Mouse (Mus musculus): ENCODE measurements around the gene Slc22a17. TPM values are rescaled to one million over a fixed set of nuclear protein-coding genes. Genes with fewer than 3 reads are reported as not detected.
"Not testable (repeated sequence)": the region's sequence is repeated elsewhere in the genome, so short reads cannot be mapped to it uniquely, and the experiment has no call there.

Slc22a17 gene
- polyA plus RNA-seq, 1 experiment from 2014 or later, result 36.0 TPM

GRCm38 (mm10) chr14:54954474-54954873 lies 41.5 kb upstream of the Slc22a17 start:
- H3K9ac ChIP-seq (ENCODE audit: low read length), result no peak overlapping the region
- no peak overlapping the region for H3K4me2 ChIP-seq
- H3K27me3 ChIP-seq (ENCODE audit: control insufficient read depth, insufficient read depth, low read length), result no peaks in the 10 kb centered on the region
- DNase-seq (ENCODE audit: low spot score, missing footprints), result no peak
- H3K36me3 ChIP-seq (ENCODE audit: control insufficient read depth, insufficient read depth, low read length), result no peaks in the 10 kb centered on the region
- H3K27ac ChIP-seq (ENCODE audit: low read depth, low read length), result no peak overlapping the region
- no peaks in the 10 kb centered on the region for H3K4me1 ChIP-seq (ENCODE audit: control insufficient read depth, insufficient read depth, low read length)
- no peak for ATAC-seq (ENCODE audit: low FRiP score)
- H3K9me3 ChIP-seq (ENCODE audit: control insufficient read depth, low read length), result no peaks in the 10 kb centered on the region
- no peak overlapping the region for H3K4me3 ChIP-seq (ENCODE audit: low read depth, low read length)
- WGBS, result 77% methylated on average over 3 of the region's 3 CpGs

DNA sequence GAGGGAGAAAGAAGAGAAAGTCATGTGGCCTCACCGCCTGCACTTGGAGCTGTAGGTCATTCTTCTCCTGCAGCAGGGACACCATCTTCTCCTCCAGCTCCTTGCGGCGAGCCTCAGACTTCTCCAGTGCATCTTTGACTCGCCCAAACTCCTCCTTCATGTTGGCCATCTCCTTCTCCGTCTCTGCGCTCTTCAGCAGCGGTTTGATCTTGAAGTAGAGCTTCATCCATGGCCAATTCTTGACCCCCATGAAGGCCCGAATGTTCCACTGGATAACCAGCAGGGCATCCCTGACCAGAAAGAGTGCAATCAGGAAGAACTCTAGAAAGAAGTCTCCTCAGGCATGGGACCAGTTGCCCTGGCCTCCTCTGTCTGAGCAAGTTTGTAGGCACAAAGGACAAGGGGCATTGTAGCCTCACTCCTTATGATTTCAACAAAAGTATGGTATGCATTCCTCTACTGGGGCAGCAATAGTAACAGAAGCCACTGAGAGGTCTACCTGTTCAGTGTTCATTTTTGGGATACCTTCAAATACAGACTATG lies 40.8 kb upstream of the Slc22a17 start:
- DNase-seq (ENCODE audit: low spot score, missing footprints) (no peak), ATAC-seq (ENCODE audit: low FRiP score) (no peak)
- no peak overlapping the region for H3K4me2 ChIP-seq
- no peak overlapping the region for H3K27ac ChIP-seq (ENCODE audit: low read depth, low read length)
- H3K9ac ChIP-seq (ENCODE audit: low read length), result no peak overlapping the region
- H3K9me3 ChIP-seq (ENCODE audit: control insufficient read depth, low read length), result no peaks in the 10 kb centered on the region
- 92% methylated on average over 8 of the region's 8 CpGs for WGBS
- H3K36me3 ChIP-seq (ENCODE audit: control insufficient read depth, insufficient read depth, low read length), result no peaks in the 10 kb centered on the region
- no peaks in the 10 kb centered on the region for H3K4me1 ChIP-seq (ENCODE audit: control insufficient read depth, insufficient read depth, low read length)
- no peak overlapping the region for H3K4me3 ChIP-seq (ENCODE audit: low read depth, low read length)
- no peaks in the 10 kb centered on the region for H3K27me3 ChIP-seq (ENCODE audit: control insufficient read depth, insufficient read depth, low read length)

DNA sequence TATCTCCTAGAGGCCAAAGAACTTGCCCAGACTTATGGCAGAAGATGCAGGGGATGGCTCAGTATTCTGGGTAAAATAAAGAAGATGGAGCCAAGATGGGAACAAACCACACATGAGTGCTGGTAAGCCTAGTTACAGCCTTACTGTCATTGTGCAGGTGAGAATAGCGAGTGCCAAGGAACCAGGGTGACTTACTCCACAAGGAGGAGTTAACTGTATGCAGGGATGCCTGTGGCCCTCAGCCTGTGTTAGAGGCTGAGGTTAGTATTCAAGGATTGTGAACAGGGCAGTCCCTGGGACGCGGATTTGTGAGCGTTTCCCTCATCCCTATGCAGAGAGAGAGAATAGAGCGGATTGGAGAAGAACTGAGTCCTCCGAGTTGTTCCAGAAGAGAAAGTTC lies 38.7 kb upstream of the Slc22a17 start:
- no peak overlapping the region for H3K4me3 ChIP-seq (ENCODE audit: low read depth, low read length)
- H3K36me3 ChIP-seq (ENCODE audit: control insufficient read depth, insufficient read depth, low read length), result no peaks in the 10 kb centered on the region
- DNase-seq (ENCODE audit: low spot score, missing footprints) (no peak), ATAC-seq (ENCODE audit: low FRiP score) (no peak)
- no peaks in the 10 kb centered on the region for H3K4me1 ChIP-seq (ENCODE audit: control insufficient read depth, insufficient read depth, low read length)
- WGBS, result 86% methylated on average over 6 of the region's 6 CpGs
- no peaks in the 10 kb centered on the region for H3K27me3 ChIP-seq (ENCODE audit: control insufficient read depth, insufficient read depth, low read length)
- no peak overlapping the region for H3K4me2 ChIP-seq
- H3K9ac ChIP-seq (ENCODE audit: low read length), result no peak overlapping the region
- no peaks in the 10 kb centered on the region for H3K9me3 ChIP-seq (ENCODE audit: control insufficient read depth, low read length)
- H3K27ac ChIP-seq (ENCODE audit: low read depth, low read length), result no peak overlapping the region

DNA sequence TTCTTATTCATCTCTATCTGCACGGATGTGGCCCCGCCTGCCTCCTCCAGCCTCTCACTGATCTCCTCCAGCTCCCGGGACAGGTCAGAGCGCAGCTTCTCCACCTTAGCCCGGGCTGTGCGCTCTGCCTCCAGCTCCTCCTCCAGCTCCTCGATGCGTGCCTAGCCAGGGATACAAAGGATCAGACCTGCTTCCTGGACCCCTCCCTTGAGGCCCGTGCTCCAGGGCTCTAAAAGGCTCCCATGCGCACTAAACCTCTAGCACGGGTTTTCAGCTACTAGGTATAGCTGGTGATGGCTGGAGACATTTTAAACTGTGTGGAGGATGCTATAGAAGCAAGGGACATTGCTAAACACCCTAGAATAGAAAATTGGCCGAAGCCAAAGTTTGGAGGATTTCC lies 37.6 kb upstream of the Slc22a17 start:
- no peaks in the 10 kb centered on the region for H3K27me3 ChIP-seq (ENCODE audit: control insufficient read depth, insufficient read depth, low read length)
- WGBS, result 65% methylated on average over 12 of the region's 12 CpGs

DNA sequence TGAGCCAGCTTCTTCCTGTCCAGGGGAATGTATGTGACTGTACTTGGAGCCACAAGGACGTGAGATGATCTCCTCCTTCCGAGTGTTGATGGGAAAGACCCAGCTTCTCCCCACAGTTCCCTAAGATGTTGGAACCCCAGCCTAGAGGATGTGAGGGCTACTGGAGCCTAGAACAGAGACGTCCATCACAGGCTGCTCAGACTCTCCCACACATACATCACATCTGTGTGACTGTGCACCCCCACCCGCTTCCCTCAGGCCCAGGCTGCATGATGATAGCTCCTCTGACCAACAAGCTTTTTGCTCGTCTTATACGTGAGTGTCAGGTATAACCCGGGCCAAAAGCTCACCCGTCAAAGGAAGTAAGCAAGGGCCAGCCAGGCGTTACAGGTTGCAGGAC lies 35.8 kb upstream of the Slc22a17 start:
- Histone ChIP-seq H3K27me3 (ENCODE audit: control insufficient read depth, insufficient read depth, low read length) (no peaks in the 10 kb centered on the region), H3K36me3 (ENCODE audit: control insufficient read depth, insufficient read depth, low read length) (no peaks in the 10 kb centered on the region), H3K9ac (ENCODE audit: low read length) (no peak overlapping the region), H3K27ac (ENCODE audit: low read depth, low read length) (no peak overlapping the region), H3K4me2 (no peak overlapping the region), H3K4me1 (ENCODE audit: control insufficient read depth, insufficient read depth, low read length) (no peaks in the 10 kb centered on the region), H3K4me3 (ENCODE audit: low read depth, low read length) (no peak overlapping the region), H3K9me3 (ENCODE audit: control insufficient read depth, low read length) (no peaks in the 10 kb centered on the region)
- ATAC-seq (ENCODE audit: low FRiP score) (no peak), DNase-seq (ENCODE audit: low spot score, missing footprints) (no peak)
- WGBS, result 87% methylated on average over 9 of the region's 9 CpGs

More for the DNA sequence above, 37.6 kb upstream of the Slc22a17 start:
- Histone ChIP-seq H3K4me2 (no peak overlapping the region), H3K36me3 (ENCODE audit: control insufficient read depth, insufficient read depth, low read length) (no peaks in the 10 kb centered on the region), H3K9me3 (ENCODE audit: control insufficient read depth, low read length) (no peaks in the 10 kb centered on the region), H3K4me3 (ENCODE audit: low read depth, low read length) (no peak overlapping the region), H3K27ac (ENCODE audit: low read depth, low read length) (no peak overlapping the region), H3K9ac (ENCODE audit: low read length) (no peak overlapping the region), H3K4me1 (ENCODE audit: control insufficient read depth, insufficient read depth, low read length) (no peaks in the 10 kb centered on the region)
- ATAC-seq (ENCODE audit: low FRiP score) (no peak), DNase-seq (ENCODE audit: low spot score, missing footprints) (no peak)

DNA sequence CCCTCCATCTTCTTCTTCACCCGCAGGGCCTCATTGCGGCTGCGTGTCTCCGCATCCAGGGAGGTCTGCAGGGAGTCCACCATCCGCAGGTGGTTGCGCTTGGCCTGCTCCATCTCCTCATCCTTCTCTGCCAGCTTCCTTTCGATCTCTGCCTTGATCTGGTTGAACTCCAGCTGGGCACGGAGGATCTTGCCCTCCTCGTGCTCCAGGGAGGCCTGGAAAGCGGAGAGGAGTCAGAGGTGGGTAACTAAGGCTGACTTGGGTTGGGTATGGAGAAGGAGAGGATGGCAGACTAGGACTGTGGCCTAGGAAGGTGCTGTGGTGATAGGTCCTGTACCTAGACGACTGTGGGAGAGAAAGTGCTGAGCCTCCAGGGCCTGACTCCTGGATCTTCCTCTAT lies 34.1 kb upstream of the Slc22a17 start:
- not testable (repeated sequence) for H3K9me3 ChIP-seq (ENCODE audit: control insufficient read depth, low read length)
- 82% methylated on average over 9 of the region's 11 CpGs for WGBS

DNA sequence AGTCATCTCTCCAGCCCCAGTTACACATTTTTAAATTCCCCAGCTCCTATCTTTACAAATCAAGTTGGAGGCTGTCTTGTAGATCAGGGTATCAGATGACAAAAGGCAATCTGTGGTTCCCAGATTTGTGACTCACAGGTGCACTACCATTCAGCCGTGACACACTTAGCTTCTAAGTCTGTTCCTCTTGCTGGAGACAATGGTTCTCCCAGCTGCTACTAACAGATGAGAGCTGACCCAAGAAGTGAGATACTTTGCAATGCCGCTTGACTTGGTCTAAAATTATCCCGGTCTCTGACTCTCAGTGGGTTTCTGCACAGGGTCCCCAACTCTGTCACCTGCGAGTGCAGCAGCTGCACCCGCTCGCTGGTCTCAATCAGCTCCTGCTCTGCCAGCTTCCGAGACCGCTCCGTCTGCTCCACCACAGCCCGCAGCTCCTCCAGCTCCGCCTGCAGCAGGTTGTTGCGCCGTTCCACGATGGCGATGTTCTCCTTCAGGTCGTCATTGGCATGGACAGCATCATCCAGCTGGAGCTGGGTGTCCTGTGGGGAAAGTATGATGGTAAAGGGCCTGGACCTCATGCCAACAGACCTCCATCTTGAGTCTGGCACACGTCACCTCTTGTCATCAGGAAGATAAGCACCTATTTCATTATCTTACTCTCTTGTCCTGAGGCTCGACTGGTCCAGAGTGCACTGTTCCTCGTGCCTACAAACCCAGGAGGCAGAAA lies 33.2 kb upstream of the Slc22a17 start:
- H3K4me1 ChIP-seq (ENCODE audit: control insufficient read depth, insufficient read depth, low read length), result no peaks in the 10 kb centered on the region
- no peaks in the 10 kb centered on the region for H3K36me3 ChIP-seq (ENCODE audit: control insufficient read depth, insufficient read depth, low read length)
- no peak overlapping the region for H3K9ac ChIP-seq (ENCODE audit: low read length)
- no peak overlapping the region for H3K4me2 ChIP-seq
- H3K27me3 ChIP-seq (ENCODE audit: control insufficient read depth, insufficient read depth, low read length), result no peaks in the 10 kb centered on the region
- H3K27ac ChIP-seq (ENCODE audit: low read depth, low read length), result no peak overlapping the region
- WGBS, result 89% methylated on average over 19 of the region's 19 CpGs
- no peaks in the 10 kb centered on the region for H3K9me3 ChIP-seq (ENCODE audit: control insufficient read depth, low read length)
- ATAC-seq (ENCODE audit: low FRiP score) (no peak), DNase-seq (ENCODE audit: low spot score, missing footprints) (peak; percentile 23)
- H3K4me3 ChIP-seq (ENCODE audit: low read depth, low read length), result no peak overlapping the region

More for the DNA sequence above, 34.1 kb upstream of the Slc22a17 start:
- H3K4me2 ChIP-seq; H3K27ac ChIP-seq (ENCODE audit: low read depth, low read length); H3K36me3 ChIP-seq (ENCODE audit: control insufficient read depth, insufficient read depth, low read length); H3K4me3 ChIP-seq (ENCODE audit: low read depth, low read length); DNase-seq (ENCODE audit: low spot score, missing footprints); H3K9ac ChIP-seq (ENCODE audit: low read length); H3K4me1 ChIP-seq (ENCODE audit: control insufficient read depth, insufficient read depth, low read length); ATAC-seq (ENCODE audit: low FRiP score); H3K27me3 ChIP-seq (ENCODE audit: control insufficient read depth, insufficient read depth, low read length): not testable (repeated sequence)

DNA sequence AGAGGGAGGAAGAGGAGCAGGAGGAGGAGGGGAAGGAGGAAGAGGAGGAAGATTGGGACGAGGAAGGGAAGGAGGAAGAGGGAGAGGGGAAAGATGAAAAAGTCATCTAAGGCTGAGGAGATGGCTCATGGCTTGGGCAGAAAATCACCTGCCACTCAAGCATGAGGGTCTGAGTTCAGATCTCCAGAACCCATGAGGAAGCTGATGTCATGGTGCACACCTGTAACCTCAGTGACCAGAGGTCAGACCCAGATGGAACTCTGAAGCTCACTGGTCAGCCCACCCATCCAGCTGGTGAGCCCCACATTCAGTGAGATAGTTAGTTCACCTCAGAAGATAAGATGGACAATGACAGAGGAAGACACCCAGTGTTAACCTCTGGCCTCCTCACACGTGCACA lies 32.0 kb upstream of the Slc22a17 start:
- no peaks in the 10 kb centered on the region for H3K4me1 ChIP-seq (ENCODE audit: control insufficient read depth, insufficient read depth, low read length)
- no peak overlapping the region for H3K4me3 ChIP-seq (ENCODE audit: low read depth, low read length)
- H3K36me3 ChIP-seq (ENCODE audit: control insufficient read depth, insufficient read depth, low read length), result no peaks in the 10 kb centered on the region
- H3K27ac ChIP-seq (ENCODE audit: low read depth, low read length), result no peak overlapping the region
- no peaks in the 10 kb centered on the region for H3K27me3 ChIP-seq (ENCODE audit: control insufficient read depth, insufficient read depth, low read length)
- WGBS, result 80% methylated on average over 2 of the region's 2 CpGs
- ATAC-seq (ENCODE audit: low FRiP score), result no peak
- H3K9ac ChIP-seq (ENCODE audit: low read length), result no peak overlapping the region
- H3K9me3 ChIP-seq (ENCODE audit: control insufficient read depth, low read length), result no peaks in the 10 kb centered on the region
- H3K4me2 ChIP-seq, result no peak overlapping the region
- DNase-seq (ENCODE audit: low spot score, missing footprints), result no peak

- Histone ChIP-seq H3K9me3 (ENCODE audit: control insufficient read depth, low read length) (no peaks in the 10 kb centered on the region), H3K36me3 (ENCODE audit: control insufficient read depth, insufficient read depth, low read length) (no peaks in the 10 kb centered on the region), H3K9ac (ENCODE audit: low read length) (no peak overlapping the region), H3K27me3 (ENCODE audit: control insufficient read depth, insufficient read depth, low read length) (no peaks in the 10 kb centered on the region), H3K4me1 (ENCODE audit: control insufficient read depth, insufficient read depth, low read length) (no peaks in the 10 kb centered on the region), H3K4me3 (ENCODE audit: low read depth, low read length) (no peak overlapping the region), H3K27ac (ENCODE audit: low read depth, low read length) (no peak overlapping the region), H3K4me2 (no peak overlapping the region)
- ATAC-seq (ENCODE audit: low FRiP score) (no peak), DNase-seq (ENCODE audit: low spot score, missing footprints) (no peak)
- WGBS, result 89% methylated on average over 7 of the region's 7 CpGs
Measured at GRCm38 (mm10) chr14:54943971-54944370, 31.0 kb upstream of the Slc22a17 start.
